Mouse (Mus musculus): ENCODE results near the gene Haus2. TPM values are rescaled to one million over a fixed set of nuclear protein-coding genes. Genes with fewer than 3 reads are reported as not detected.

The Haus2 gene
- polyA plus RNA-seq, 1 experiment from 2014 or later = 32.6 TPM

DNA sequence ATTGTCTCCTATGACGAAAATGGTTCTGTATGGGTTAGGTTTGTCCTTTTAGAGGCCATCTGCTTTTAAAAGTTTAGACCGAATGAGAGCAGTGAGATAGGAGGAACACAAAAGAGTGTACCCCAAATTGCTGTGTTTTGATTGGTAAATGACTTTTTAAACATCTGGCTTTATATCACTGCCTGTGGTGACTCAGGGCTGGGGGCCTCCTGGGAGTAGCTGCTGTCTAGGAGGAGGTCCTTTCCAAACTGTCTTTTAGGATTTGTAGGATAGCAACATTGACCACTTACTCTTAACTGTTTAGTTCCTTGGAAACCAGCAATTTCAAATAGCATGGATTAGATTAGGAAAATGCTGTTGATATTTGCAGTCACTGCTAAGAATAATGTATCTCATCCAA, 21.1 kb downstream of the Haus2 start:
- Histone ChIP-seq H3K4me1 (ENCODE audit: control insufficient read depth, insufficient read depth, low read length) (peaks cover 8% of the 10 kb centered on the region; the same call in 1 of the 2 replicates), H3K9ac (replicated peaks; ENCODE audit: low read length) (no peak overlapping the region), H3K27ac (replicated peaks; ENCODE audit: low read depth, low read length) (no peak overlapping the region), H3K36me3 (ENCODE audit: control insufficient read depth, insufficient read depth, low read length) (no peaks in the 10 kb centered on the region), H3K4me2 (ENCODE audit: low read length) (no peak overlapping the region), H3K4me3 (replicated peaks; ENCODE audit: low read depth, low read length) (no peak overlapping the region), H3K27me3 (ENCODE audit: control insufficient read depth, insufficient read depth, low read length) (no peaks in the 10 kb centered on the region), H3K9me3 (ENCODE audit: control insufficient read depth, low read length) (no peaks in the 10 kb centered on the region)
- DNase-seq = no peak
- no peak for ATAC-seq (ENCODE audit: low FRiP score, low TSS enrichment)
- WGBS = 83% methylated on average over 2 of the region's 2 CpGs

DNA sequence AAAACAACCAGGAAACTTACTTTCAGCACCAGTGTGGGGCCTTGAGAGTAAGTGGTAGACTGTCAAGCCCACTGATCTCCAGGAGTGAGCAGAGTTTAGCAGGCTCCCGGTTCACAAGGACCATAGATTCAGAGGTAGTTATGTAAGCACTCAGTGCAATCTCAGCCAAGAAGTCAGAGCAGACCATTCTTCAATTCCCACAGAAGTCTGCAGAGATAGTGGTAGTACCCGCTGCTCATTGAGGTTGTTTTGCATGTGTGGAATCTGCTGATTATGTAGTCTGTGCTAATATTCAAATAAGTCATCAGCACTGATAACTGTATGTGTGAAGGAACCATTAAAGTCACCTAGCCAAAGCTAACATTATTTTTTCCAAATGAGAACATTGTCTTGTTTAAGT, 21.5 kb downstream of the Haus2 start:
- WGBS = 78% methylated on average over 2 of the region's 2 CpGs
- no peaks in the 10 kb centered on the region for H3K27me3 ChIP-seq (ENCODE audit: control insufficient read depth, insufficient read depth, low read length)
- H3K4me2 ChIP-seq (ENCODE audit: low read length) = no peak overlapping the region
- H3K4me3 ChIP-seq (replicated peaks; ENCODE audit: low read depth, low read length) = no peak overlapping the region
- H3K27ac ChIP-seq (replicated peaks; ENCODE audit: low read depth, low read length) = no peak overlapping the region
- DNase-seq (no peak), ATAC-seq (ENCODE audit: low FRiP score, low TSS enrichment) (no peak)
- peaks cover 8% of the 10 kb centered on the region; the same call in 1 of the 2 replicates for H3K4me1 ChIP-seq (ENCODE audit: control insufficient read depth, insufficient read depth, low read length)
- no peaks in the 10 kb centered on the region for H3K9me3 ChIP-seq (ENCODE audit: control insufficient read depth, low read length)
- H3K9ac ChIP-seq (replicated peaks; ENCODE audit: low read length) = no peak overlapping the region
- no peaks in the 10 kb centered on the region for H3K36me3 ChIP-seq (ENCODE audit: control insufficient read depth, insufficient read depth, low read length)

DNA sequence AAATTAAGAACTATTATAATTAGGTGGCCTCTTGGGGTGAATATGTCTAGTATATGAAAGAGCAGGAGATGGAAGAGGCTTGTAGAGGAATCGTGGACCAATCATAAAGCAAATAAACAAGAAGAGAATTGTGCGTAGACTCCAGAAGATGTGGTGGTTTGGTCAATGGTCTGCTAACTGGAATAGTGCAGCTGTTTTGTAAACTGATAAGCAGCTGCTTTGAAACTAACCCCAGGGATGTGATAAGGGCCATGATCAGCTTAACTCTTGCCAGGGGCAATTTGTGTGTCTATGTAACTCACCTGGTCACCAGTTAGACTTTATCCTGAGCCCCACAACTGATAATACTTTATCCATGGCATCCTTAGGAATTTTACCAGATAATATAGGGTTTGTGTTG, 22.3 kb downstream of the Haus2 start:
- H3K4me2 ChIP-seq (ENCODE audit: low read length) = no peak overlapping the region
- H3K4me3 ChIP-seq (replicated peaks; ENCODE audit: low read depth, low read length) = no peak overlapping the region
- H3K4me1 ChIP-seq (ENCODE audit: control insufficient read depth, insufficient read depth, low read length) = peaks cover 8% of the 10 kb centered on the region; the same call in 1 of the 2 replicates
- H3K27ac ChIP-seq (replicated peaks; ENCODE audit: low read depth, low read length) = no peak overlapping the region
- H3K27me3 ChIP-seq (ENCODE audit: control insufficient read depth, insufficient read depth, low read length) = no peaks in the 10 kb centered on the region
- H3K36me3 ChIP-seq (ENCODE audit: control insufficient read depth, insufficient read depth, low read length) = no peaks in the 10 kb centered on the region
- ATAC-seq (ENCODE audit: low FRiP score, low TSS enrichment) = no peak
- H3K9ac ChIP-seq (replicated peaks; ENCODE audit: low read length) = no peak overlapping the region
- DNase-seq = no peak
- 92% methylated on average over 2 of the region's 2 CpGs for WGBS
- H3K9me3 ChIP-seq (ENCODE audit: control insufficient read depth, low read length) = no peaks in the 10 kb centered on the region

- H3K27ac ChIP-seq (replicated peaks; ENCODE audit: low read depth, low read length) = no peak overlapping the region
- no peak for DNase-seq
- H3K9me3 ChIP-seq (ENCODE audit: control insufficient read depth, low read length) = no peaks in the 10 kb centered on the region
- H3K4me1 ChIP-seq (ENCODE audit: control insufficient read depth, insufficient read depth, low read length) = peaks cover 8% of the 10 kb centered on the region; the same call in 1 of the 2 replicates
- H3K27me3 ChIP-seq (ENCODE audit: control insufficient read depth, insufficient read depth, low read length) = no peaks in the 10 kb centered on the region
- H3K9ac ChIP-seq (replicated peaks; ENCODE audit: low read length) = no peak overlapping the region
- H3K36me3 ChIP-seq (ENCODE audit: control insufficient read depth, insufficient read depth, low read length) = no peaks in the 10 kb centered on the region
- no peak overlapping the region for H3K4me3 ChIP-seq (replicated peaks; ENCODE audit: low read depth, low read length)
- ATAC-seq (ENCODE audit: low FRiP score, low TSS enrichment) = no peak
- H3K4me2 ChIP-seq (ENCODE audit: low read length) = no peak overlapping the region
- WGBS = 91% methylated on average over 4 of the region's 4 CpGs
Measured at GRCm38 (mm10) chr2:120631957-120632356, 22.8 kb downstream of the Haus2 start.

DNA sequence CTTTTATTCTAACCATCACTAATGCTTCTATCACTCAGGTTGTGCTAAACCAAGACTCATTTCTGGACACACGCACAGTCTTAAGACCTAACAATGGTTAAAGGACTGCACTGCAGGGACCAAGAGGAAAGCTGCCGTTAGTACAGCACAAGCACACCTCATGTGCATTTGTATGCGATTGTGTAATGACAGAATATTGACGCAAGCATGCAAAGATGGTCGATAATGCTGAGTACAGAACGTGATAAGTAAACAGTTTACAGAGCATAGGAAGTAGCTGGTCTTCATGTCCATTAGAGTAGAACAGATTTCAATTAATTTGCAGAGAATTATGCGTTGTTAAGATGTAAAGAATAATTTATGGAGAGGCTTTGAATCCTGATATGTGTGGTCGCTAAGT, 31.7 kb downstream of the Haus2 start:
- Histone ChIP-seq H3K36me3 (ENCODE audit: control insufficient read depth, insufficient read depth, low read length) (no peaks in the 10 kb centered on the region), H3K27me3 (ENCODE audit: control insufficient read depth, insufficient read depth, low read length) (no peaks in the 10 kb centered on the region), H3K27ac (replicated peaks; ENCODE audit: low read depth, low read length) (no peak overlapping the region), H3K4me3 (replicated peaks; ENCODE audit: low read depth, low read length) (no peak overlapping the region), H3K4me2 (ENCODE audit: low read length) (no peak overlapping the region), H3K9me3 (ENCODE audit: control insufficient read depth, low read length) (no peaks in the 10 kb centered on the region), H3K9ac (replicated peaks; ENCODE audit: low read length) (no peak overlapping the region), H3K4me1 (ENCODE audit: control insufficient read depth, insufficient read depth, low read length) (no peaks in the 10 kb centered on the region)
- ATAC-seq (ENCODE audit: low FRiP score, low TSS enrichment) (no peak), DNase-seq (no peak)
- 92% methylated on average over 8 of the region's 8 CpGs for WGBS

- 56% methylated on average over 7 of the region's 7 CpGs for WGBS
- Histone ChIP-seq H3K36me3 (ENCODE audit: control insufficient read depth, insufficient read depth, low read length) (no peaks in the 10 kb centered on the region), H3K4me2 (ENCODE audit: low read length) (no peak overlapping the region), H3K9me3 (ENCODE audit: control insufficient read depth, low read length) (no peaks in the 10 kb centered on the region), H3K4me1 (ENCODE audit: control insufficient read depth, insufficient read depth, low read length) (no peaks in the 10 kb centered on the region), H3K27me3 (ENCODE audit: control insufficient read depth, insufficient read depth, low read length) (no peaks in the 10 kb centered on the region), H3K4me3 (replicated peaks; ENCODE audit: low read depth, low read length) (no peak overlapping the region), H3K27ac (replicated peaks; ENCODE audit: low read depth, low read length) (no peak overlapping the region), H3K9ac (replicated peaks; ENCODE audit: low read length) (no peak overlapping the region)
- DNase-seq = peak; percentile 27
- ATAC-seq (ENCODE audit: low FRiP score, low TSS enrichment) = no peak
Measured at GRCm38 (mm10) chr2:120643836-120644235, 34.7 kb downstream of the Haus2 start.

GRCm38 (mm10) chr2:120646777-120647176, 37.6 kb downstream of the Haus2 start:
- Histone ChIP-seq H3K27me3 (ENCODE audit: control insufficient read depth, insufficient read depth, low read length) (no peaks in the 10 kb centered on the region), H3K36me3 (ENCODE audit: control insufficient read depth, insufficient read depth, low read length) (no peaks in the 10 kb centered on the region), H3K9me3 (ENCODE audit: control insufficient read depth, low read length) (no peaks in the 10 kb centered on the region), H3K4me1 (ENCODE audit: control insufficient read depth, insufficient read depth, low read length) (no peaks in the 10 kb centered on the region), H3K9ac (replicated peaks; ENCODE audit: low read length) (no peak overlapping the region), H3K27ac (replicated peaks; ENCODE audit: low read depth, low read length) (no peak overlapping the region), H3K4me3 (replicated peaks; ENCODE audit: low read depth, low read length) (no peak overlapping the region), H3K4me2 (ENCODE audit: low read length) (no peak overlapping the region)
- 60% methylated on average over 4 of the region's 4 CpGs for WGBS
- ATAC-seq (ENCODE audit: low FRiP score, low TSS enrichment) (no peak), DNase-seq (no peak)

DNA sequence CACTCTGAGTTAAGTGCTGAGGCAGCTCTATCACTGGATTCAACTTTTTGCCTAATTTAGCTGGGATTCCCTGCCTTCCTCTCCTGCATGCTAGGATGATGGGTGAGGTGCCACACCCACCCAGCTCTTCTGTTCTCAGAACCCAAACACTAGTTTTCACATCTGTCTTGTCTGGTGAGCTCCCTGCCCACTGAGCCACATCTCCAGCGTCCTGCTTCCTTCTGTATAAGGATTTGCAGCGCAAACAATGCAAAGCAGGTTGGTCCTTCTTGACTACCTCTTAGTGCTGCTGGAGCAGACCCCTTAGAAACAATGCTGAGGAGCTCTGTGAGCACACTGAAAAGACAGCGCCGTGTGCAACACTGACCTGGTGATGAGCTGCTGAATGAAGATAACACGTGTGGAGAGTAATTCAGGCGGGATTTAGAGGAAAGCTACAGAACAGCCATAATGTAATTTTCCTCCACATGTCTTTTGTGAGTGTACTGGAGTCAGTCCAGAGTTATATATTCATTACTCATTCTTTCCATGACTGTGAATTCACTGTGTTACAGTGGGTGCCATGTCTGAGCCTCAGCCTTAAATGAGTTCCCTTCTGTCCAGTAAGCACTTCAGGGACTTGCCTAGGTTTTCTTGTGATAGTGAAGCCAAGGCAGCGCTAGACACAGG, 43.2 kb downstream of the Haus2 start:
- H3K27me3 ChIP-seq (ENCODE audit: control insufficient read depth, insufficient read depth, low read length) = no peaks in the 10 kb centered on the region
- no peaks in the 10 kb centered on the region for H3K9me3 ChIP-seq (ENCODE audit: control insufficient read depth, low read length)
- H3K4me1 ChIP-seq (ENCODE audit: control insufficient read depth, insufficient read depth, low read length) = no peaks in the 10 kb centered on the region
- 78% methylated on average over 7 of the region's 7 CpGs for WGBS
- H3K36me3 ChIP-seq (ENCODE audit: control insufficient read depth, insufficient read depth, low read length) = no peaks in the 10 kb centered on the region
- H3K27ac ChIP-seq (replicated peaks; ENCODE audit: low read depth, low read length) = 0 out of 2 replicates have a peak overlapping the region, but pooled peaks have one; percentile 13
- DNase-seq (no peak), ATAC-seq (ENCODE audit: low FRiP score, low TSS enrichment) (no peak)
- H3K4me2 ChIP-seq (ENCODE audit: low read length) = no peak overlapping the region
- H3K4me3 ChIP-seq (replicated peaks; ENCODE audit: low read depth, low read length) = no peak overlapping the region
- H3K9ac ChIP-seq (replicated peaks; ENCODE audit: low read length) = no peak overlapping the region

DNA sequence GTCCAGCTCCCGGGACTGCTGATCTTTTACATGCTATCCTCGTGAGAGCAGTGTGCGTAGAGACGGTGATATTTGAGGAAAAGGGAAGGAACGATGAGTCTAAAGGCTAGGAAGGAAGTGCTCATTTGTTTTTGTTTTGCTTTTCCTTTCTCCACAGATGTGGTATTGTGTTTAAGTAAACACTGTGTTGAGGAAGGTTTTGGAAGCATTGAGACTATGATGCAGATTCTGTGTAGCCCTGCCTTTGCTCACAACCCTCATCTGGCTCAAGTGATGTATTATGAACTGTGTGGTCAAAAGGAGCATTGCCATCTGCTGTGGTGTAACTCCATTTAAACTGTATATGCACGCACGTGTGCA, 43.7 kb downstream of the Haus2 start:
- Histone ChIP-seq H3K4me1 (ENCODE audit: control insufficient read depth, insufficient read depth, low read length) (no peaks in the 10 kb centered on the region), H3K9ac (replicated peaks; ENCODE audit: low read length) (no peak overlapping the region), H3K4me2 (ENCODE audit: low read length) (no peak overlapping the region), H3K36me3 (ENCODE audit: control insufficient read depth, insufficient read depth, low read length) (no peaks in the 10 kb centered on the region), H3K4me3 (replicated peaks; ENCODE audit: low read depth, low read length) (no peak overlapping the region), H3K27ac (replicated peaks; ENCODE audit: low read depth, low read length) (no peak overlapping the region), H3K27me3 (ENCODE audit: control insufficient read depth, insufficient read depth, low read length) (no peaks in the 10 kb centered on the region), H3K9me3 (ENCODE audit: control insufficient read depth, low read length) (no peaks in the 10 kb centered on the region)
- ATAC-seq (ENCODE audit: low FRiP score, low TSS enrichment) (no peak), DNase-seq (no peak)
- 87% methylated on average over 7 of the region's 7 CpGs for WGBS
